Mouse (Mus musculus) forebrain, embryonic 13.5 days (tissue): ENCODE measurements at regions not wholly inside any gene's neighbourhood (a gene's known extent, or its start where the extent isn't known, plus 50 kb on each side); places are given as distances from the start of the nearest gene placed in this dataset.
A peak's percentile ranks its signal among the peaks of the same experiment; 100 is the strongest.

Source experiments
- ATAC-seq: fragments of 200-750 bp; cut with Nextera tagmentation; 2 replicates; pipeline ENCODE4 v1.8.0; 2017
- H3K27ac ChIP-seq: fragments of 300-500 bp; sonication (generic); 2 replicates; pipeline ENCODE4 v1.5.1; 2015; ENCODE audit warnings: inconsistent platforms, mild to moderate bottlenecking, moderate library complexity
- H3K27me3 ChIP-seq: fragments of 300-500 bp; sonication (generic); 2 replicates; pipeline ENCODE4 v1.6.1; 2015; ENCODE audit warnings: mild to moderate bottlenecking, inconsistent platforms
- H3K36me3 ChIP-seq: fragments of 300-500 bp; sonication (generic); 2 replicates; pipeline ENCODE4 v1.6.1; 2015; ENCODE audit warnings: mild to moderate bottlenecking, inconsistent platforms; ENCODE audit not compliant: poor library complexity, severe bottlenecking
- H3K4me1 ChIP-seq: fragments of 300-500 bp; sonication (generic); 2 replicates; pipeline ENCODE4 v1.6.1; 2015; ENCODE audit warnings: inconsistent platforms
- H3K4me2 ChIP-seq: fragments of 300-500 bp; sonication (generic); 2 replicates; pipeline ENCODE4 v1.6.1; 2015; ENCODE audit warnings: inconsistent platforms, mild to moderate bottlenecking, moderate library complexity
- H3K4me3 ChIP-seq: fragments of 300-500 bp; sonication (generic); 2 replicates; pipeline ENCODE4 v1.5.1; 2015; ENCODE audit warnings: mild to moderate bottlenecking, inconsistent platforms
- H3K9ac ChIP-seq: fragments of 300-500 bp; sonication (generic); 2 replicates; pipeline ENCODE4 v1.6.1; 2015; ENCODE audit warnings: mild to moderate bottlenecking, inconsistent platforms
- H3K9me3 ChIP-seq: fragments of 300-500 bp; sonication (generic); replicated peaks from 2 replicates; pipeline ENCODE4 v1.6.1; 2016; ENCODE audit warnings: inconsistent platforms
- WGBS: fragments of 180-500 bp; shearing (Covaris S2); methylation state at CpG from one replicate; pipeline ENCODE4 v1.1.7; 2015; 5-methylcytosine and 5-hydroxymethylcytosine counted together

GRCm38 (mm10) chr6:111621684-111622480 is 651.7 kb upstream of the Lmcd1 start:
- no peak overlapping the region for H3K27ac ChIP-seq
- H3K4me2 ChIP-seq: no peak overlapping the region
- WGBS: 18% methylated on average over 8 of the region's 8 CpGs
- H3K4me1 ChIP-seq: peaks cover 11% of the 10 kb centered on the region
- H3K4me3 ChIP-seq: no peak overlapping the region
- no peaks in the 10 kb centered on the region for H3K36me3 ChIP-seq
- no peaks in the 10 kb centered on the region for H3K9me3 ChIP-seq
- peak; percentile 71 for ATAC-seq
- H3K27me3 ChIP-seq: no peaks in the 10 kb centered on the region
- H3K9ac ChIP-seq: no peak overlapping the region

GRCm38 (mm10) chr6:111622481-111623139 is 650.9 kb upstream of the Lmcd1 start:
- no peak overlapping the region for H3K9ac ChIP-seq
- 6% methylated on average over 7 of the region's 7 CpGs for WGBS
- ATAC-seq: peak; percentile 84
- H3K36me3 ChIP-seq: no peaks in the 10 kb centered on the region
- no peaks in the 10 kb centered on the region for H3K9me3 ChIP-seq
- H3K27me3 ChIP-seq: no peaks in the 10 kb centered on the region
- no peak overlapping the region for H3K4me3 ChIP-seq
- H3K4me1 ChIP-seq: peaks cover 11% of the 10 kb centered on the region
- no peak overlapping the region for H3K4me2 ChIP-seq
- no peak overlapping the region; the same call in 1 of the 2 replicates for H3K27ac ChIP-seq

DNA sequence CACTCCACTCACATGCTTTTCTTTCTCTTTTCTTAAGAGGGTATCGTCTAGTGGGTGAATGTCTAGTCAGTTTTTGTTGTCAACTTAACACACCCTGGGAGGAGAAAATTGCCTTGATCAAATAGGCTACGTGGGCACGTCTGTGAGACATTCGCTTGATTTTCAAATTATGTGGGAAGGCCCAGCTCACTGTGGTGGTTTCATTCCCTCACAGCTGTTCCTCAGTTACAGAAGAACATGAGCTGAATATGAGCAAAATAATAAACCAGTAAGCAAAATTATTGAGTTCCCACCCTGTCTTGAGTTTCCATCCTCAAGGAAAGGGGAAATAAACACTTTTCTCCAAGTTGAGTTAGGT is 650.4 kb upstream of the Lmcd1 start:
- H3K27me3 ChIP-seq: no peaks in the 10 kb centered on the region
- WGBS: 57% methylated on average over 4 of the region's 4 CpGs
- H3K9me3 ChIP-seq: no peaks in the 10 kb centered on the region
- no peaks in the 10 kb centered on the region for H3K36me3 ChIP-seq
- H3K27ac ChIP-seq: no peak overlapping the region; the same call in 1 of the 2 replicates
- H3K4me3 ChIP-seq: no peak overlapping the region
- no peak overlapping the region for H3K9ac ChIP-seq
- no peak overlapping the region for H3K4me2 ChIP-seq
- peaks cover 11% of the 10 kb centered on the region for H3K4me1 ChIP-seq
- no peak for ATAC-seq

GRCm38 (mm10) chr6:111625501-111625900 is 648.1 kb upstream of the Lmcd1 start:
- H3K27me3 ChIP-seq: no peaks in the 10 kb centered on the region
- H3K4me3 ChIP-seq: no peak overlapping the region
- H3K36me3 ChIP-seq: no peaks in the 10 kb centered on the region
- no peak overlapping the region for H3K27ac ChIP-seq
- H3K4me1 ChIP-seq: peaks cover 11% of the 10 kb centered on the region
- H3K9ac ChIP-seq: no peak overlapping the region
- ATAC-seq: no peak
- no peak overlapping the region for H3K4me2 ChIP-seq
- H3K9me3 ChIP-seq: no peaks in the 10 kb centered on the region

GRCm38 (mm10) chr6:111652736-111653135 is 620.8 kb upstream of the Lmcd1 start:
- Histone ChIP-seq H3K9ac (no peak overlapping the region), H3K27me3 (no peaks in the 10 kb centered on the region), H3K36me3 (no peaks in the 10 kb centered on the region), H3K9me3 (no peaks in the 10 kb centered on the region), H3K4me1 (no peaks in the 10 kb centered on the region), H3K4me3 (no peak overlapping the region), H3K27ac (no peak overlapping the region), H3K4me2 (no peak overlapping the region)
- 91% methylated on average over 3 of the region's 3 CpGs for WGBS
- ATAC-seq: no peak

DNA sequence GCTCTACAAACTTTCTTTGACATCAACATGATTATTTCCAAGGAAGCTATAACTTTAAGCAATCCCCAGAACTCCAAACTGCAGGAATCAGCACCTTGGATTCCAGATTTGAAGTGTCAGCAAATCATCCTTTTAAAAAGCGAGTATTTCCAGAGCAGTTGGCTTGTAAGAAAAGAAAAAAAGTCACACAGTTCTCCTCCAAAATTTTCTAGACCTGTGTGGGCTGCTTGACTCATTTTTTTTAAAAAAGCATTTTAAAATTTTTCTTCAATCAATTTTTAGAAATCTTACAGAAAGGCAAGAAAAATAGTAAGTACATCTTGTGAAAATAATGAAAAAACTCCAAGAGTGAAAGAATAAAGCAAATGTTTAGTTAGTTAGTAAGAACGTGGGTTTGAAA is 613.6 kb upstream of the Lmcd1 start:
- Histone ChIP-seq H3K27ac (no peak overlapping the region), H3K9ac (no peak overlapping the region), H3K36me3 (no peaks in the 10 kb centered on the region), H3K4me1 (no peaks in the 10 kb centered on the region), H3K4me3 (no peak overlapping the region), H3K9me3 (no peaks in the 10 kb centered on the region), H3K27me3 (no peaks in the 10 kb centered on the region), H3K4me2 (no peak overlapping the region)
- no peak for ATAC-seq
- WGBS: 59% methylated on average over 2 of the region's 2 CpGs

- Histone ChIP-seq H3K4me1 (no peaks in the 10 kb centered on the region), H3K9ac (no peak overlapping the region), H3K36me3 (no peaks in the 10 kb centered on the region), H3K27ac (no peak overlapping the region), H3K4me2 (no peak overlapping the region), H3K27me3 (no peaks in the 10 kb centered on the region), H3K9me3 (no peaks in the 10 kb centered on the region), H3K4me3 (no peak overlapping the region)
- ATAC-seq: no peak
Observed at GRCm38 (mm10) chr6:111664603-111665002, 609.0 kb upstream of the Lmcd1 start.

DNA sequence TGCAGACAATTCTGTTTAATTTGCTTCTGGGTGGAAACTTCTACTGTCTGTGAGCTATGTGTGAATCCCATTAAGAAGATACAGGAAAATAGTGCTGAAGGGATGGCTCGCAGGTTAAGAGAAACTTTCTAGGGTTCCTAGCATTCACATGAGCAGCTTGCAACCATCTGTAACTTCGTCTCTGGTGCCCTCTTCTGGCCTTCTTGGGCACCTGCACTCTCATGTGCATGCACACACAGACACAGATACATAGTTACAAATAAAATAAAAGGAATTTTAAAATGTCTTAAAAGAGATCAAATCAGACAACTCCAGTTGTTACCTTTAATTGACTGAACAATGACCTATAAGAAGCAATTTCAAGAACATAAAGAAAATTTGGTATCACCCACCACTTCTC is 588.6 kb upstream of the Lmcd1 start:
- Histone ChIP-seq H3K27me3 (no peaks in the 10 kb centered on the region), H3K4me1 (no peaks in the 10 kb centered on the region), H3K9me3 (no peaks in the 10 kb centered on the region), H3K9ac (no peak overlapping the region), H3K36me3 (no peaks in the 10 kb centered on the region), H3K4me2 (no peak overlapping the region), H3K4me3 (no peak overlapping the region), H3K27ac (no peak overlapping the region)
- no peak for ATAC-seq
- 76% methylated on average over 2 of the region's 2 CpGs for WGBS

DNA sequence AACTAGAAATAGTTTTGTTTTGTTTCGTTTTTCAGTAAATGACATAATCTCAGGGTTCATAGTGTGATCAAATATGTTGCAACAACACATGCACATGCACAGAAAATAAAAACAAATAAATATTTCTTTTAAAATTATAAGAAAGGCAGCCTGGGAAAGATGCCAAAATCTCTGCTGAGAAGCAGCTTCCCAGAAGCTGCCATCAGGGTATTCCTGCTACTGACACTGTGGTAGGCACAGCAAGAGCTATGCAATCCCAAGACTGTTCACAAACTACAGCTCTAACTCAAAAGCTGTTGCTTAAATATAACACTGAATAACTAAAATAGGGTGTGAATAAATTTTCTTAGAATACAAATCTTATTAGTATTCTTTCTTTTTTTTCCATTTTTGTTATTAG is 570.7 kb upstream of the Lmcd1 start:
- Histone ChIP-seq H3K4me3 (no peak overlapping the region), H3K27me3 (no peaks in the 10 kb centered on the region), H3K9me3 (no peaks in the 10 kb centered on the region), H3K27ac (no peak overlapping the region), H3K4me2 (no peak overlapping the region), H3K4me1 (no peaks in the 10 kb centered on the region), H3K9ac (no peak overlapping the region), H3K36me3 (no peaks in the 10 kb centered on the region)
- 80% methylated on average over 1 of the region's 1 CpGs for WGBS
- ATAC-seq: no peak

- Histone ChIP-seq H3K4me1 (no peaks in the 10 kb centered on the region), H3K27ac (no peak overlapping the region), H3K27me3 (no peaks in the 10 kb centered on the region), H3K4me2 (no peak overlapping the region), H3K36me3 (no peaks in the 10 kb centered on the region), H3K9me3 (no peaks in the 10 kb centered on the region), H3K4me3 (no peak overlapping the region), H3K9ac (no peak overlapping the region)
- WGBS: 73% methylated on average over 1 of the region's 1 CpGs
- ATAC-seq: no peak
Observed at GRCm38 (mm10) chr6:111708277-111708676, 565.3 kb upstream of the Lmcd1 start.

DNA sequence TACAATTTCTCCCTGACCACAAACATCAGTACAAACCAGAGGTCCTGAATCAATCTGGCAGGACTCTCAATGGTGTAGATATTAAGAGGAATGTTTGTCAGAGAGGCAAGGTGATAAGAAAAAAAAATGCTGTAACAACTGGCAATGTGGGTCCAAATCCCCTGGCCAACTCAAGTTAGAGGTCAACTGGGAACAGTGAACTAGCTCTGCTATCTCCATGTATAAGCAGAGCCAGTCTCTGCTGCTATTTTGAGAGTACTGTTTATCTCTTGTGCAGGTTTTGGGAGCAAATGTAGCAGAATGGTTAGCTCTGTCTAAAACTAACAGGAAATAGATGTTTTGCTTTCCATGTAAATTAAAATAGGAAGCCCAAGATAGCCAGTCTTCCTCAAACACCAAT is 547.6 kb upstream of the Lmcd1 start:
- Histone ChIP-seq H3K27ac (no peak overlapping the region), H3K4me1 (peaks cover 9% of the 10 kb centered on the region), H3K4me2 (no peak overlapping the region), H3K9me3 (no peaks in the 10 kb centered on the region), H3K4me3 (no peak overlapping the region), H3K27me3 (no peaks in the 10 kb centered on the region), H3K9ac (no peak overlapping the region), H3K36me3 (no peaks in the 10 kb centered on the region)
- ATAC-seq: no peak

DNA sequence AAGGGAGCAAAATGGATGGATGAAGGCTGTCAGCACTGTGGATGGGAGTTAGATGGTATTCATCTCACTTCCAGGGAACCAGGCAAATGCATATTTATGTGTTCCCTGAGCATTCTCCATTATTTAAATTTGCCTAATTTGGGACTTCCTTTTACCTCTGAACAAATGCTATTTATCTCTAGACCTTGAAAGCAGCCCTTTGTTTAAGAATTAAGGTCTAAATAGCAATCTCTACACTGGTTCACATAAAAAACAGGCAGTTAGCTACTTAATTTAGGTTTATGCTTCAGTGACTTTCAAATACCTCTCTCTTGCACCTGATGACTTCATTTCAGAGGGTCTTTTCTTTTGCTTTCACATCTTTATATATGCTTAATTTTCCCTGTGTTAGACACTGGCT is 543.2 kb upstream of the Lmcd1 start:
- peaks cover 9% of the 10 kb centered on the region for H3K4me1 ChIP-seq
- no peak overlapping the region for H3K4me3 ChIP-seq
- no peaks in the 10 kb centered on the region for H3K36me3 ChIP-seq
- no peak overlapping the region for H3K4me2 ChIP-seq
- no peak overlapping the region for H3K27ac ChIP-seq
- H3K9ac ChIP-seq: no peak overlapping the region
- H3K27me3 ChIP-seq: no peaks in the 10 kb centered on the region
- ATAC-seq: peak; percentile 50; the same call in 1 of the 2 replicates
- no peaks in the 10 kb centered on the region for H3K9me3 ChIP-seq

- no peak overlapping the region for H3K27ac ChIP-seq
- H3K9me3 ChIP-seq: no peaks in the 10 kb centered on the region
- ATAC-seq: peak; percentile 87
- WGBS: 88% methylated on average over 3 of the region's 3 CpGs
- H3K36me3 ChIP-seq: no peaks in the 10 kb centered on the region
- no peaks in the 10 kb centered on the region for H3K27me3 ChIP-seq
- H3K4me3 ChIP-seq: no peak overlapping the region
- H3K4me2 ChIP-seq: no peak overlapping the region
- no peak overlapping the region for H3K9ac ChIP-seq
- H3K4me1 ChIP-seq: peaks cover 9% of the 10 kb centered on the region
Observed at GRCm38 (mm10) chr6:111733926-111734325, 539.6 kb upstream of the Lmcd1 start.
